Mouse (Mus musculus) forelimb bud, embryonic 11.5 days (tissue): Measurements from ENCODE around the gene Poc5.

Experiments used
- DNase-seq: peaks from one replicate; pipeline ENCODE4 v3.0.0-alpha.2; 2012; ENCODE audit warnings: low read depth, low spot score

Gene Poc5

DNA sequence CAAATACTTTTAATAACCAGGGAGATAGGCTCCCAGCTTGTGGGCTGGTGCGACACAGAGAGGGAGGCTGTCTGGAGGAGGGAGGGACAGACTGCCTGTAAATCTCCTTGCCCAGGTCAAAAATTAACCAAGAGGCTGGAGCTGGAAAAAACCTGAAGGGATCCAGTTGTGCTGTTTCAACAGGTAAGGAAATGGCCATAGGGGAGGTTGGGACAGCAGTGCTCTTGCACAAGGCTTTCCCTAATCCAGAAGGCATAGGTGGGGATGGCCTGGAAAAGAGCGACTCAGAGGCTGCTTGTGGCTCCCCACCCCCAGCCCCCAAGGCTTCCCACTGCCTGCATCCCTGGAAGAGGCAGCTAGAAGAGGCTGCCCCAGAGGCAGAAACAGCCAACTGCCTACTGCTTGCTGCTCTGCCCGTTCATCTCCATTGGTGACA is 44.3 kb downstream of the Poc5 start:
- DNase-seq: no peak

- no peak for DNase-seq
Measured at GRCm38 (mm10) chr13:96433041-96433440, 44.9 kb downstream of the Poc5 start.

GRCm38 (mm10) chr13:96433648-96434190 is 45.6 kb downstream of the Poc5 start:
- no peak for DNase-seq

DNA sequence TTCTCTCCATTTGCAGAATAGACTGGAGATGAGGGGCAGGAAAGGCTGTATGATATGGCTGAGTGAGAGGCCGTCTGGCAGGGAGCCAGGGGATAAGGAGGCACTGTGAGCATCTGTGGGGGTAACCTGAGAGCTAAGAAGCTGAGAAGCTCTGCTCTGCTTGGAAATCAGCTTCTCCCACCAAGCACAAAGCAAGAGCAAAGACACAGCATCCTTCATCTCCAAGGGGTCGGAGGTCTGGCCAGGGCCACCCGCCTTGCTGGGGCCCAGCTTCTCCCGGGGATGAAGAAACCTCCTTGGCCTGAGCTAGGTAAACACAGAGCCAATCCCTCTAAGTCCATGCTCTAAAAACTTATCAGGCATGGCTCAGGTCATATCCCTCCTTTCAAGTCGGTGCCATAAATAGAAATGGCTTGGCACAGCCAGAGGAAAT is 46.8 kb downstream of the Poc5 start:
- DNase-seq: peak; percentile 10

DNA sequence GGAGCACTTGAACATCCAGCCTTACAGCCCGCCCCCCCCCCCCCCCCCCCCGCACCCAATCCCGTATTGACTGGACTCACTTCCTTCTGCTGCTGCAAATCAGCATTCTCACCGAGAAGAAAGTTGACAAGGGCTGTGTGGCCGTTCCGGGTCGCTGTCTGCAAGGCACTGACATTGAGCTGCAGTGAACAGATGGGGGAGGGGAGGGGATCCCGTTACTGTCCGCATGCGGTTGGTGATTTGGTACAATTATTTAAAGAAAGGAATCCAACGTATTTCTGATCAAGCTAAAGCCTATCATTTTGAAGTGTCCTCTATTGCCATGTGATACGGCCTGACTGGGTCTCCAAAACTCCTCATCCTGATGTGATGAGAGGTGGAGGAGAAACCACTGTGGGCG is 47.7 kb downstream of the Poc5 start:
- no peak for DNase-seq

DNA sequence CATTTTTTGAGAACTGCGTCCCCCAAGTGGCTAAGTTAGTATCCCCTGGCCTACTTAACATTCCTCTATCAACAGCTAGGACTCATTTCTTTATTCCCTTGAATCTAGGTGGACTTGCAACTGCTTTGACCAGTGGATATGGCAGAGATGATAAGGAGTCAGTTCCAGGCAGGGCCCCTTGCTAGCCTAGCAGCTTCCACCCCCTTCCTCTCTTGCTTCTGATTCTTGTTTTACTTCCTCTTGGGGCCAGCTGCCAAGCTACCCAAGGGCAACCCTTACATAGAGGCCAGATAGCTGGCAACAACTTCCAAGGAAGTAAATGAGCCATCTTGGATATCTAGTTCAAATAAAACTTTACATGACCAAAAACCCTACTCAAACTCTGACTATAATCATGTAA is 48.8 kb downstream of the Poc5 start:
- no peak for DNase-seq

DNA sequence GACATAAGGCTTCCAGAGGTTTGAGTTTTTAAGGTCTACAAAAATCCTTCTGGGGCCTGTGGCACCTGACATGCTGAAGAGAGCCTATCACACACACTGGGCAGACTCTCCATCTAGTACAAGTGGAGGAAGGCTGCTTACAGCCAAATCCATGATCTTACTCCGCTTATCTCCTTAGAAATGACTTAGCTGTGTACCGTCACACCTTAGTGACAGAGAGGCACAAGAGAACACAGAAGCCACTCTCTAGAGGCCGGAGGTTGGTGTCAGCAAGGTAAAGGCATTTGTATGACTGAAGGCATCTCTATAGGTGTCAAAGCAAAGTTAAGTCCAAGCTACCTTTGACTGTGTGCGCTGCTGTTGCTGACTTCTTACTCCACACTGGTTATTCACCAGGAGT is 52.3 kb downstream of the Poc5 start:
- DNase-seq: no peak

GRCm38 (mm10) chr13:96450205-96450856 is 62.2 kb downstream of the Poc5 start:
- no peak for DNase-seq

- no peak for DNase-seq
Measured at GRCm38 (mm10) chr13:96450869-96451268, 62.8 kb downstream of the Poc5 start.

DNA sequence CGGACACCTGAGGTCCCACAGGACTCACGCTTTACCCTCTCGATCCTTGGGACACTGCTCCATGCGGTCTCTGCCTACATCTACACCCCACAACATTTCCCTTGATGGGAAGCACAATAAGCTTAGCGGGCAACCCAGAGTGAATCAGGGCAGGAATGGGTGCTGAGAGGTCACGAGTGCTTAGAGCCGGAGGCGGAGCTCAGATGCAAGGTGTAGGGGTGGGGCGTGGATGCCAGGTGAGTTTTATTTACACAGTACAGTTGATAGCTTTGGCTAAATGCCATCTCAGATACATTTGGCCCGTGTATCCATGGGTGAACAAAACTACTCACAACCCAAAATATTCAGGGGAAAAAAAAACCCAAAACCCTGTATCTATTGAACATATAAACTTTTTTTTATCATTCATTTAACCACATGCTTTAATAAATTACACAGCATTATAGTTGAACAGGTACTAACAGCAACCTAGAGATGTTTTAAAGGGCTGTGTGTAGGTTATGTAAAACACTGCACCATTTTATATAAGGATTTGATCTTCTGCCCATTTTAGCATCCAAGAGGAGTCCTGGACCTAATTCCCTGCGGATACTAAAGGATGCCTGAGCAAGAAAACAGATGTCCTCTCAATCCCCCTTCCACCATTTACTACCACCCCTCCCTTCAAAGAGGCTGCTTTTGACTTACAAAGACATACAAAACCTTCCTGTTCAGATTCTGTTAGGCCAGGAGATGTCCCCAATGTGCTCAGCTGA is 63.5 kb downstream of the Poc5 start:
- no peak for DNase-seq

- no peak for DNase-seq
Measured at GRCm38 (mm10) chr13:96452621-96453020, 64.5 kb downstream of the Poc5 start.

DNA sequence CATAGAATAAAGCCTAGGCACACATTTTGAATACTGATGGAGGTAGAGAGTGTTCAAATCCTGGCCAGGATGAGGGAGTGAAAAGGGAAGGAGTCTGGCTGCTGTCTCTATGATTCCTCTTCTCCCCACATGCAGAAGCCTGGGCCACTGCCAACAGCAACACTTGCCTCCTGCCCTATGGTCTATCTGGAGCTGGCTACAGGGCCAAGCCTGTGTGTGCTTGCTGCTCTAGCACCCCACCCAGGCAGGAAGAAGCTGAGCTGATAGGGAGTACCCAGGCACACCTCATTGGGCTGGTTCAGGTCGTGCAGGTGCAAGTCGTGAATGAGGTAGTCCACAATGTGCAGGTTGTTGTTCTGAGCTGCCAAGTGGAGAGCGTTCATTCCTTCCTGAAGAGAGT is 66.2 kb downstream of the Poc5 start:
- DNase-seq: no peak

DNA sequence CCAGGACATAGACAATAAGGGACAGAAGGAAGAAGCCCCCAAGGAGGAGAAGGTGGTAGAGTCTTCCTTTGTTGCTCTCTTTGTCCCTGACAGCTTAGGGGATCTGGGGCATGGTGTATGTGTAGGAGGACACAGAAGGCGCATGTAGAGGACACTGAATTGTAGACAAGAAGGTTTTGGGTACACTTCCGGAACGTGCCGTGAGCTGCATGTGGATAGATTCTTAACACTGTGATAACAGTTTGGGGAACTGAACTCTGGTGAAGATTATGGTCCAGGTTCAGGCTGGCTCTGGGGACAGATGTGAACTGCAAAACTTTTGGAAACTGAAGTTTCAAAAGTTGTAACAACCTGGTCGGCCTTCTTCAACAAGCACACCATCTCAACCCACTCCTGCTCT is 69.5 kb downstream of the Poc5 start:
- DNase-seq: no peak

- DNase-seq: no peak
Measured at GRCm38 (mm10) chr13:96458018-96458417, 69.9 kb downstream of the Poc5 start.

DNA sequence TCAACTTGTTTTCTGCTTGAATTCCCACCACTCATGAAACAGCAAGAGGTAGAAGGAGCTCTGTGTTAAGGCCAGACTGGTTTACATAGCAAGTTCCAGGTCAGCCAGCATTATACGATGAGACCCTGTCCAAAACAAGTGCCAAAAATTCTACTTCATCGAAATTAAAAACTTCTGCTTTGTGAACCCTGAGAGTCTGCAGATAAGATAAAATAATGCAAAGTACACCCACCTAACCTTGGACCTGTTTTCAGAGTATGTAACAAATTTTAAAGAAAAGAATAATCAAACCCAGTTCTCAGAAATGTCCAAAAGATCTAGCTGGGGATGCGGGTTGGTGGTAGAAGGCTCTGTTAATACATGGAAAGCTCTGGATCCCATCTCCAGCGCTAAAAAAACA is 70.5 kb downstream of the Poc5 start:
- DNase-seq: no peak

DNA sequence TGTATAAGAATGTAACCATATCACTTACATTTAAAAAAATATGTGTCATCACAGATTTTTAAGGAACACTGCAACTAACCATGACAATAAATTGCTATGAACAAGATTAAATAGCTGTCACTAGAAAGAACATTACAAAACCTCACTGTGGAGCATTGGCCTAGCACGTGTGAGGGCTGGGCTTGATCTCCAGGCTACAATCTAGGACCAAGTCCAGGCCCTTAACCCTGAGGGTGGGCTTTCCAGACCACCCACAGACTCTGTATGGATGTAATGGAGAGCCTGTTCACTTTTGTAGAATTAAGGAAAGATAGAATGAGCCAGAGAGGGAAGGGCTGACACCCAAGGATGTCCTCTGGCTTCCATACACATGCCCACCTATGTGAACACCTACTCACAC is 74.5 kb downstream of the Poc5 start:
- DNase-seq: no peak

GRCm38 (mm10) chr13:96465315-96465714 is 77.2 kb downstream of the Poc5 start:
- no peak for DNase-seq
